Mouse (Mus musculus): Measurements from ENCODE around the gene Slc26a11. TPM values are rescaled to one million over a fixed set of nuclear protein-coding genes. Genes with fewer than 3 reads are reported as not detected.
A peak's percentile ranks its signal among the peaks of the same experiment; 100 is the strongest.

Slc26a11 gene
- polyA plus RNA-seq, 1 experiment from 2014 or later: 7.2 TPM

DNA sequence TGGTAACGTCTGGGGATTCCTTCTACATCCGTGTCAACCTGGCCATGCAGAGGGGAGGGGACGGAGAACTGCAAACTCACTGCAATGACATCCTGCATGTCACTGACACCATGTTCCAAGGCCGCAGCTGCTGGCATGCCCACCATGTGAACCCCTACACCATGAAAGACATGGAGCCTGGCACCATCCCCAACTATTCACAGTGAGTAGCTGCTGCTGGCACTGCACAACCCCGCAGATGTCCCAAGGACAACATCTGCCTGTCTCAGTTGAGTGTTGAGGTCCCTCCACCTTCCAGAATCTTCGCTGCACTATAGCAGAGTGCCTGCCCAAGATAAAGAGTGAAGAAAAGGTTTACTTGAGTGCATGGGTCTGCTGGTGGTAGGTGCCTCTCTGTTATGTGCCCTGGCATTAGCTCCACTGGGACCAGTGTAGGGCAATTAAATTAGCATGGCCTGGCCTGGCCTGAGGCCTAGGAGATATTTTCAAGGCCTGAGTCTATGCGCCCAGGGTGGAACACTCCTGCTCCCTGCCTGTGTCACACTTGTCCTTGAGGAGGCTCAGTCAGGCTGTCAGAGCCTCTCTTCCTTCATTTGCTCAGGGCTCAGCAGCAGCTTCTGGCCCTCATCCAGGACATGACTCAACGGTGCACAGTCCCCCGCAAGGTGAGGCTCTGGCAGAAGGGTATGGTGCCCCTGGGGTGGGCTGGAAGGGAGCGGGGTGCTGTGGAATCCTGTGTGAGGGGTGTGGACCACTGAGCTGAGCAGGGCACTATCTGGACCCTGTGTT lies 16.9 kb upstream of the Slc26a11 start:
- no peak for ATAC-seq
- H3K9me3 ChIP-seq: no peaks in the 10 kb centered on the region

DNA sequence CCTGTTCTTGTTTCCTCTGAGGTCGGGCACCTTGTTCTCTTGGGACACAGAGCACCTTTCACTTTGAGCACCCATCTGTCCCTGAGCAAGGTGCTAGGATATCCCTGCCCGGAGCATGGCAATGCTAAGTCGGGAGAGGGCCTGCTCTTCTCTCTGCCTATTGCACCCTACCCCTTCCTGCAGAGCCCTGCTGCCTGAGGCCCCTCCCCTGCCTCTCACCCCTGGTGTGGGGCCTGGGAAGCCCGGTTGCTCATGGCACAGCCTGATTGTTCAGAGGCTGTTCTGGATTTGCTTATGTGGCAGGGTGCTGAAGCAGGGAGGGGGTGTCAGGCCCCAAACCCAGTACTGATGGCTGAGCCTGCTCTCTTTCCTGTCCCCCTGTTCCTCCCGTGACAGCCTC lies 16.2 kb upstream of the Slc26a11 start:
- H3K9ac ChIP-seq: no peak overlapping the region
- H3K4me2 ChIP-seq (replicated peaks): no peak overlapping the region
- no peaks in the 10 kb centered on the region for H3K36me3 ChIP-seq
- WGBS: 44% methylated on average over 5 of the region's 5 CpGs
- no peaks in the 10 kb centered on the region for H3K27me3 ChIP-seq (replicated peaks)
- 0 out of 2 replicates have a peak, but pooled peaks have one; percentile 23 for ATAC-seq
- no peaks in the 10 kb centered on the region for H3K4me1 ChIP-seq (replicated peaks)
- no peak overlapping the region for H3K27ac ChIP-seq
- no peak overlapping the region for H3K4me3 ChIP-seq (replicated peaks)
- H3K9me3 ChIP-seq: no peaks in the 10 kb centered on the region

More for the DNA sequence above, 16.9 kb upstream of the Slc26a11 start:
- Histone ChIP-seq H3K4me3 (replicated peaks) (no peak overlapping the region), H3K27me3 (replicated peaks) (no peaks in the 10 kb centered on the region), H3K4me1 (replicated peaks) (no peaks in the 10 kb centered on the region), H3K9ac (no peak overlapping the region), H3K36me3 (no peaks in the 10 kb centered on the region), H3K27ac (no peak overlapping the region), H3K4me2 (replicated peaks) (no peak overlapping the region)
- WGBS: 81% methylated on average over 10 of the region's 10 CpGs

DNA sequence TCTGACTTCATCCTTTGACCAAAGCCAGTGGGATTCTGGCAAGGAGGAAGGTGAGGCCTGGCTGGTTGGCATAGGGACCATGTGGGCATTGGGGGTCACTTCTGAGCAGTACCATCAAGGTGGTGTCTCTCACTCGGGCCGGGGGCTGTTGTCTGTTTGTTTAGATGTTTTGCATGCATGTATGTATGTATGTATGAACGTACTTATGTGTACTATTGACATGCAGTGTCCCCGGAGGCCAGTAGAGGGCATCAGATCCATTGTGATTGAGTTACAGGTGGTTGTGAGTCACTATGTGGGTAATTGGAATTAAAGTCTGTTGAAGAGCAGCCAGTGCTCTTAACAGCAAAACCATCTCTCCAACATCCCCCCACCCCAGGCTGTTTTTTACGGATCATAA lies 15.7 kb upstream of the Slc26a11 start:
- no peaks in the 10 kb centered on the region for H3K9me3 ChIP-seq
- no peaks in the 10 kb centered on the region for H3K27me3 ChIP-seq (replicated peaks)
- no peak overlapping the region for H3K4me3 ChIP-seq (replicated peaks)
- H3K4me1 ChIP-seq (replicated peaks): no peaks in the 10 kb centered on the region
- no peak overlapping the region for H3K9ac ChIP-seq
- no peak overlapping the region for H3K27ac ChIP-seq
- H3K36me3 ChIP-seq: no peaks in the 10 kb centered on the region
- H3K4me2 ChIP-seq (replicated peaks): no peak overlapping the region
- WGBS: 4% methylated on average over 5 of the region's 5 CpGs
- peak; percentile 60 for ATAC-seq

DNA sequence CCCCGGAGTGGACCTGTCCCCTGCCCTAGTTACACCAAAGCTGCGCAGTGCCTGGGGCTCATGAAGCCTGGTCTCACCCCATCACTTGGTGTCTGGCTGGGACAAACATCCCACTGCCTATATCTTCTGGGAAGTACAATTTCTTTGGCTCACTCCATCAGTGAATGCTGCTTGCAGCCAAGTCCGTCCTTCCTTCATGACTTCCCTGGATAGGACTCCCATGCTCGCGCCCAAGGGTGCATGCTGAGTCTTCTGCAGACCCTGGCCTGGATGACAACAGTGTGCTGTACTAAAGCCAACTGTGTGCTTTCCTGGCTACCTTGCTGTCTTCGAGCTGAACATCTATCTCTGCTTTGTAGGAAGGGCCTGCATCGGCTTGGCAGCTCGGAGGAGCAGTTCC lies 11.2 kb upstream of the Slc26a11 start:
- H3K27ac ChIP-seq: no peak overlapping the region
- no peak for ATAC-seq
- no peak overlapping the region for H3K4me3 ChIP-seq (replicated peaks)
- H3K9me3 ChIP-seq: no peaks in the 10 kb centered on the region
- no peak overlapping the region for H3K9ac ChIP-seq
- no peaks in the 10 kb centered on the region for H3K27me3 ChIP-seq (replicated peaks)
- no peaks in the 10 kb centered on the region for H3K4me1 ChIP-seq (replicated peaks)
- 81% methylated on average over 8 of the region's 8 CpGs for WGBS
- H3K4me2 ChIP-seq (replicated peaks): no peak overlapping the region
- H3K36me3 ChIP-seq: no peaks in the 10 kb centered on the region

DNA sequence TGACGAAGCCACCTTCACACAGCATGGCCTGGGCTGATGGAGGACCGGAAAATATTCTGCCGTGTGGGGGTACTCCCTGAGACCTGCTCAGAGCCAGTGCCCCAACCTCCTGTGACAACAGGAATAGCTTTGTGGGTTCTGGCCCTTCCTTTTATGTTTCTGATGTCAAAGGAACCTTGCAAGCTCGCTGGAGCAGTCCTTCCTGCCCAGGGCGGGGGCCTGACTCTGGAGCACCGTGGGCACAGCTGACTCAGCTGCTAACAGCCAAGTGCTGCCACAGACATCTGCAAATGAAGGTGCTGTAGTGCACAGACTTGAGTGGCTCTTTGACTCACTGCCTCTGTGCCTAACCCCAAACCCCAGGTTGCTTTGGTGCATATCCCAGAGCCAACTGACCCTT lies 10.5 kb upstream of the Slc26a11 start:
- Histone ChIP-seq H3K4me2 (replicated peaks) (no peak overlapping the region), H3K36me3 (no peaks in the 10 kb centered on the region), H3K27ac (no peak overlapping the region), H3K9me3 (no peaks in the 10 kb centered on the region), H3K4me1 (replicated peaks) (no peaks in the 10 kb centered on the region), H3K9ac (no peak overlapping the region), H3K27me3 (replicated peaks) (no peaks in the 10 kb centered on the region), H3K4me3 (replicated peaks) (no peak overlapping the region)
- no peak for ATAC-seq
- 65% methylated on average over 6 of the region's 6 CpGs for WGBS

DNA sequence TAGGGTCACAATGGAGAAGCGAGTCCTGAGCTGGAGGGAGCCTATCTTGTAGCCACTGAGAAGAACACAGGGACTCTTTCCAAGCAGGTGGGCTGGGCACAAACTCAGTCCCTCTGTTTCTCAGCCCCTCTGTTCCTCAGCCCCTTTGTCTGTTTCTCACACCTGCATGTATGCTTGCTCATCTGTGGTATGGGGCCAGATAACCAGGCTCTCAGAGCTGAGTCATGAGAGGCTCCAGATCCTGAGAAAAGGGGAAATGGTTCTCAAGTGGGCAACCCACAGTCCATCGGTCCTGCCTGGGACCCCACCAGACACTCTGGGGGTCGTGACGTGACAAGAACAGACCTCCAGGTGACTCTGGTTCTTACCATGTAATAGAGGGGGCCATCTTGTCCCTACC lies 8.2 kb upstream of the Slc26a11 start:
- Histone ChIP-seq H3K36me3 (no peaks in the 10 kb centered on the region), H3K4me1 (replicated peaks) (no peaks in the 10 kb centered on the region), H3K4me2 (replicated peaks) (no peak overlapping the region), H3K9me3 (no peaks in the 10 kb centered on the region), H3K27ac (no peak overlapping the region), H3K4me3 (replicated peaks) (no peak overlapping the region), H3K9ac (no peak overlapping the region), H3K27me3 (replicated peaks) (no peaks in the 10 kb centered on the region)
- ATAC-seq: no peak
- WGBS: 87% methylated on average over 4 of the region's 4 CpGs

DNA sequence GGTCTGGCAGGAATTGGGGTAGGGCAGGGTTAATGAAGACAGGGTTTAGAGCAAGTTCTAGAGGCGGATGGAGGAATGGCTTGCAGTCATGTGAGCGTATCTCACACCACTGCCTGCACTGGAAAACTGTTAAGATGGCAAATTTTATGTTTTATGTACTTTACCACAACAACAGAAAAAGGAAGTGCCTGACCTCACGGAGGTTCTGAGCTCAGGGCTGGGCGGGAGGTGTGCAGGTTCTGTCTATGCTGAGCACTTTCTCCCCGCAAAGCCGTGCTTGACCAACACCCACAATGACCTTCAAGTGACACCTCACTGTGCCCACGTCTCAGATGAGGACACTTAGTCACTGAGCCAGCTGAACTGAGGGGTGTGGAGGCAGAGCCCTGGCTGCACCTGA lies 3.2 kb upstream of the Slc26a11 start:
- H3K27me3 ChIP-seq (replicated peaks): no peaks in the 10 kb centered on the region
- H3K4me2 ChIP-seq (replicated peaks): no peak overlapping the region
- 69% methylated on average over 7 of the region's 7 CpGs for WGBS
- H3K27ac ChIP-seq: no peak overlapping the region
- H3K9me3 ChIP-seq: no peaks in the 10 kb centered on the region
- peaks cover 12% of the 10 kb centered on the region for H3K4me1 ChIP-seq (replicated peaks)
- ATAC-seq: no peak
- no peak overlapping the region for H3K9ac ChIP-seq
- H3K4me3 ChIP-seq (replicated peaks): no peak overlapping the region
- H3K36me3 ChIP-seq: no peaks in the 10 kb centered on the region

DNA sequence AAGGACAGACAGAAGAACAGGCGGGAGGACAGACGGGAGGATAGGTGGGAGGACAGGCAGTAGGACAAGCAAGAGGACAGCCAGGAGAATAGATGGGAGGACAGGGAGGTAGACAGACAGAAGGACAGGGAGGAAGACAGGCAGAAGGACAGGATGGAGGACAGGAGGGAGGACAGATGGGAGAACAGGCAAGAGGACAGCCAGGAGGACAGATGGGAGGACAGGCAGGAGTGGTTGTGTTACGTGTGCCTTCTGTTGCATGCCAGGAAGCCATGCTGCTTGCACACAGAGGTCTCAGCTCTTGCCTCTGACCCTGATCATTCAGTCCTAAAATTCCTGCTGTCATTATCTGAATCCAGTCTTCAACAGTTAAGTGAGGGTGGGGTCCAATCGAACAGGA lies 1.4 kb upstream of the Slc26a11 start:
- no peak for ATAC-seq
- H3K27me3 ChIP-seq (replicated peaks): no peaks in the 10 kb centered on the region
- 81% methylated on average over 4 of the region's 4 CpGs for WGBS
- no peak overlapping the region for H3K4me3 ChIP-seq (replicated peaks)
- peaks cover 12% of the 10 kb centered on the region for H3K4me1 ChIP-seq (replicated peaks)
- H3K4me2 ChIP-seq (replicated peaks): no peak overlapping the region
- H3K9me3 ChIP-seq: no peaks in the 10 kb centered on the region
- no peak overlapping the region for H3K9ac ChIP-seq
- H3K36me3 ChIP-seq: no peaks in the 10 kb centered on the region
- H3K27ac ChIP-seq: no peak overlapping the region

DNA sequence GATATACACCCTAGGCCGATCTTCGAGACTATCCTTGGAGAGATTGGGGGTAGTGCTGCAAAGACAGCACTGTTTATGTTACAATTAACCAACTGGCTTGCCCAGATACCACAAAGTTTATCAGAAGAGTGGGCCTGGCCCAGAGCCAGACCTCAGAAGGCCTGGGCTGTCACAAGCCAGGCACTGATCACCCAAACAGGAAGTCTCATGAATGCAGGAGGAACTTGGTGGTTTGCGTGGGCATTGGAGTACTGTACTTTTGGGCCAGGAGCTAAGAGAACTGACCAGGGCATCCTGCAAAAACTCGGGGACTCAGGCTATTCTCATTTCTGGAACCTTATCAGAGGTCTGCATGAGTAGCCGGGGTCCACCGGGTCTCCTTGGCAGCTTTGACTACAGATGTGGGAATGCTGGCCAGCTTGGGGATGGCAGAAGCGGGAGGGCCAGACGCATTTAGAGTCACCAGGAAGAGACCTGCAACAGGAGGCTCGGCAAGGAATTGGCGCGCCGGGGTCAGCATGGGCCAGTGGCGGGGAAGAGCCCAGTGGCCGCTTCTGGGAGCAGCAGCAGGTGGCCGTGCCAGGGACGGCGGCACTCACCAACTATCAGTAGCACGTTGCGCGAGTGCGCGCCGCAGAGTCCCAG lies 437 bp upstream of the Slc26a11 start:
- H3K4me3 ChIP-seq (replicated peaks): peak overlapping the region; percentile 72
- WGBS: 2% methylated on average over 20 of the region's 23 CpGs
- peak; percentile 64 for ATAC-seq
- peaks cover 3% of the 10 kb centered on the region; the same call in 1 of the 2 replicates for H3K36me3 ChIP-seq
- H3K9ac ChIP-seq: peak overlapping the region; percentile 78
- H3K4me2 ChIP-seq (replicated peaks): peak overlapping the region; percentile 82
- H3K27me3 ChIP-seq (replicated peaks): no peaks in the 10 kb centered on the region
- H3K4me1 ChIP-seq (replicated peaks): peaks cover 12% of the 10 kb centered on the region
- peak overlapping the region; percentile 74 for H3K27ac ChIP-seq
- no peaks in the 10 kb centered on the region for H3K9me3 ChIP-seq

DNA sequence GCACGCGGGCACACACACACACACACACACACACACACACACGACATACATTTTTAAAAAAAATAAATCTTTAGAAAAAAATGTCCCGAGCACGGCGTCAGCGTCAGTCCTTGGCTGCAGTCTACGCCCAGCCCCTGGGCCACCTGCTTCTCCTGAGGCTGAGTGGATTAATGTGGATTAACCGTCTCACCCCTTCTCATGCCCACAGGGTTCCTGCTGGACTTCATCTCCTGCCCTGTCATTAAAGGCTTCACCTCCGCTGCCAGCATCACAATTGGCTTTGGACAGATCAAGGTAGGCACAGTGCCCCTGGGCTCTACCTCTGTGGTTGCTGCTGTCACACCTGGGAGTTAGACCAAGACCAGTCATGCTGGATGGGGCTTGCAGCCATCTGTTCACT lies 3.7 kb downstream of the Slc26a11 start:
- Histone ChIP-seq H3K27me3 (replicated peaks) (no peaks in the 10 kb centered on the region), H3K9me3 (no peaks in the 10 kb centered on the region), H3K4me3 (replicated peaks) (no peak overlapping the region), H3K4me2 (replicated peaks) (no peak overlapping the region), H3K27ac (no peak overlapping the region), H3K4me1 (replicated peaks) (peaks cover 17% of the 10 kb centered on the region), H3K36me3 (peaks cover 3% of the 10 kb centered on the region; the same call in 1 of the 2 replicates), H3K9ac (no peak overlapping the region)
- no peak for ATAC-seq
- WGBS: 91% methylated on average over 10 of the region's 10 CpGs

DNA sequence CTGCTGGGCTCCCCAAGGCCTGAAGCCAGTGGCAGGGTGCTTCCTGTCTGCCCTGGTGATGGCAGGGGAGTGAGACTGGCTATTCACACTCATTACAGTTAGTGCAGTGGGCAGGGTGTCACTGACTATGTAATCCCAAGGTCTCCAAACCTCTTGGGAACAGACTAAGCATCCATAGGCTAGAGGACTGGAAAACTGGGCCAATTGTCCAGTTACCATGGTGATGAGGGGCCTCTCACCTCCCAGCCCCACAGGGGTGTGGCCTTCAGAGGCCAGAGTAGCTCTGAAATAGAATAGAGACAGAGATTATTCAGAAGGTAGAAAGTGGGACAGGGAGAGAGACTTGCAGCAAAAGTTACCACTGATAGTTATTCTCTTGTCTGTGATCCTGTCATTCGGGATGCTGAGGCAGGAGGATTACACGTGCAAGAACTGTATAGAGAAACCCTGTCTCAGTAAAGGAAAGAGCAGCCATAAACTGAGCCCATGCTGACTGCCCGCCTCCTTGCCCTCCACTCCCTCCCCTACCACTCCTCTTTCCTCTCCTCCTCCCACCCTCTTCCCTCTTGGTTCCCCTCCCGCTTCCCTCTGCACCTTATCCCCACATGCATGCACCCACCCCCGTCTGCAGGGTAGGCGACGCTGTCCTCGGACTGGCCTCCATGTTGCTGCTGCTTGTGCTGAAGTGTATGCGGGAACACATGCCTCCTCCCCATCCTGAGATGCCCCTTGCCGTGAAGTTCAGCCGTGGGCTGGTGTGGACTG lies 7.6 kb downstream of the Slc26a11 start:
- H3K27me3 ChIP-seq (replicated peaks): no peaks in the 10 kb centered on the region
- peak; percentile 75 for ATAC-seq
- peaks cover 3% of the 10 kb centered on the region; the same call in 1 of the 2 replicates for H3K36me3 ChIP-seq
- H3K27ac ChIP-seq: no peak overlapping the region
- H3K4me2 ChIP-seq (replicated peaks): peak overlapping the region; percentile 37
- peaks cover 5% of the 10 kb centered on the region; the same call in 1 of the 2 replicates for H3K4me1 ChIP-seq (replicated peaks)
- WGBS: 33% methylated on average over 11 of the region's 11 CpGs
- H3K4me3 ChIP-seq (replicated peaks): no peak overlapping the region
- H3K9ac ChIP-seq: no peak overlapping the region
- H3K9me3 ChIP-seq: no peaks in the 10 kb centered on the region

DNA sequence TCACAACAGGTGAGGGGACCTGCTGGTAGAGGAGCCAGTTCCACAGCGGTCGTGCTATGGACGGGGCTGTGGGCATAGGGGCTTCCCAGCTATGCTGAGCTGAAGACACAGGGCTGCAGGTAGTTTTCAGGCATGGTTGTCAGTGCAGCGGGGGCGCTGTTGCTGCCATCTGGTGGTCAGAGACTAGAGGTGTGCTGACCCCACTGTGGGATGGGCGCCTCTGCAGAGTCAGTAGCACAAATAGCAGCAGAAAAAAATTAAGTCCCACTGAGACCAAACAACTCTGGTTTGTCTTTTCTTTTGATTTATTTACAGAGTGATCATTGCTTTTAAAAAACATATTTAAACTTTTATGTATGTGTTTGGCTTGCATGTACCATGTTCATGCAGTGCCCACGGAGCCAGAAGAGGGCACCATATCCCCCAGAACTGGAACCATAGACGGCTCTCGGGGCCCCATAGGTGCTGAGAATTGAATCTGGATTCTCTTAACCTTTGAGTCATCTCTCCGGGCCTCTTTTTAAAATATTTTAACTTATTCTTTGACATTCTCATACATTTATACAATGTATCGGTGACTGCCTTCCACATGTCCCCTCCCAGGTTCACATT lies 8.3 kb downstream of the Slc26a11 start:
- peaks cover 5% of the 10 kb centered on the region; the same call in 1 of the 2 replicates for H3K4me1 ChIP-seq (replicated peaks)
- H3K4me2 ChIP-seq (replicated peaks): peak overlapping the region; percentile 37
- no peak overlapping the region for H3K9ac ChIP-seq
- H3K36me3 ChIP-seq: peaks cover 3% of the 10 kb centered on the region; the same call in 1 of the 2 replicates
- H3K27me3 ChIP-seq (replicated peaks): no peaks in the 10 kb centered on the region
- no peak overlapping the region for H3K4me3 ChIP-seq (replicated peaks)
- ATAC-seq: peak; percentile 94
- no peaks in the 10 kb centered on the region for H3K9me3 ChIP-seq
- H3K27ac ChIP-seq: no peak overlapping the region
- 34% methylated on average over 11 of the region's 11 CpGs for WGBS

Measured in intestine, embryonic 15.5 days (tissue).